Mouse (Mus musculus): ENCODE results near the gene Smoc1.

The Smoc1 gene

DNA sequence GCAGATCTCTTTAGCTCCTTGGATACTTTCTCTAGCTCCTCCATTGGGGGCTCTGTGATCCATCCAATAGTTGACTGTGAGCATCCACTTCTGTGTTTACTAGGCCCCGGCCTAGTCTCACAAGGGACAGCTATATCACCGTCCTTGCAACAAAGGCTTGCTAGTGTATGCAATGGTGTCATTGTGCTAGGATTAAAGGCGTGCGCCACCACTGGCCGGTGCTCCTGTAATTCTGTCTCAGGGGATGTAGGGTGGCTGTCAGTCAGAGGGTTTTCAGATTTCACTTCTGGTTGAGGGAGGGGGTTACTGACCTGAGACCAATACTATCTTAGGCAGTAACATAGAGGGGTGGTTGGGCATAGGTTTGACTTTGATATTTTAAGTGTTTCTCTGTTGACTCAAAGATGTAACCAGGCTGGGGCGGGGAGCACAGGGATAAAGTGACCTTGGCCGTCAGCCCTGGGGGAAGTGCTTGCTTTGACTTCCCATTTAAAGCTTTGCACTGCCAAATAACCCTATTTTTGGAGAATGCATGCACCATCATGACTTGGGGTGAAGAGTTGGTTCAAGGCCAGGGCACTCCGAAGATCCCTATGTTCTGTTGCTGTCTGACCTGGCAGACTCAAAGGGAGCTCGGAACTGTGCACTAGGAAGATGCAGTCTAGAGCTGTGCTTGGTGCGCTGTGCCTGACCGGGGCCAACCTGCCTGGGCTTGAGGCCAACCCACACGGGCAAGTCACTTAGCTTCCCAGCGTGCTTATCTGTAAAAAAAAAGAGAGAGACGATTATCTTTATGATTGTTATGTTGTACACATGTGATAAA is 80.9 kb downstream of the Smoc1 start:
- H3K4me1 ChIP-seq (replicated peaks; ENCODE audit: low read depth, low read length) = peaks cover 6% of the 10 kb centered on the region; the same call in 1 of the 2 replicates
- H3K9me3 ChIP-seq (ENCODE audit: low read length) = no peaks in the 10 kb centered on the region
- no peaks in the 10 kb centered on the region for H3K27me3 ChIP-seq (ENCODE audit: insufficient read depth, low read length)
- TF ChIP-seq POU5F1 (IDR thresholded peaks at IDR 0.05; ENCODE audit: borderline replicate concordance, low read length) (no peak), NANOG (IDR thresholded peaks at IDR 0.05; ENCODE audit: borderline replicate concordance, low read length) (no peak), CTCF (conservative IDR thresholded peaks at IDR 0.05; ENCODE audit: low read length) (no peak)
- H3K4me3 ChIP-seq (replicated peaks; ENCODE audit: low read length) = no peak overlapping the region
- H3K36me3 ChIP-seq (ENCODE audit: insufficient read depth, low read length) = peaks cover 35% of the 10 kb centered on the region

DNA sequence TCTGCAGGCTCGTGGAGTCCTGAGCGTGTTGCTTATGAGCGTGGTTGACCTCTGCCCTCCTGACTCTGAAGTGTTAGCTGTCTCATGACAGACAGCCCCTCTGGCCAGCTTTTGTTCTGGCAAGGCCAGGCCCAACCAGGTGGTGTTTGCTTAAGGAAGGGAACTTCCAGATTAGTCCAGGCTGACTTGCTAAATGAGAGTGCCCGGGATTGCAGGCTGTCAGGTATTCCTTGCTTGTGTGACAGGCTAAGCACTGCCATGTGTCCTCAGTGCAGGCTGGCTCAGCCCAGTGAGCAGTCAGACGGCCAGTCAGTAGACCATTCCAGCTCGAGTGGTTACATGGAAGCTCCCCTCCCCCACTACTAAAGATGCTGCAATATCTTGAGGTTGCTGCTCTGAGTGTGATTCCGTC is 82.0 kb downstream of the Smoc1 start:
- H3K27me3 ChIP-seq (ENCODE audit: insufficient read depth, low read length) = no peaks in the 10 kb centered on the region

DNA sequence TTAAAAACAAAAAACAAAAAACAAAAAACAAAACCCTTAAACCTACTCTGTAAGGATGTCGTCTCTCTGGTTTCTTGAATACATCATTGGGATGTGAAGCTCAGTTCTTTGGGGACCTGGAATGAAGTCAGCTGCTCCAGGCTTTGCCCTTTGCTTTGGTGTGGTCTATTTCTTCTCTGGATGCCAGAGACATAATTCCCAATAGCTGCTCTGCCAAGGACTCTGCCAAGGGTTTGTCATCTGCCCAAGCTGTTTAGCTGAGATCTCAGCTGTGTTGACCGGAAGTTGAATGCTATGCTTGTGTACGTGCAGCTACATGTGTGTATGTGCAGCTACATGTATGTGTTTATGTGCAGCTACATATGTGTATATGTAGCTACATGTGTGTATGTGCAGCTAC is 83.4 kb downstream of the Smoc1 start:
- Histone ChIP-seq H3K4me3 (replicated peaks; ENCODE audit: low read length) (no peak overlapping the region), H3K27me3 (ENCODE audit: insufficient read depth, low read length) (no peaks in the 10 kb centered on the region), H3K36me3 (ENCODE audit: insufficient read depth, low read length) (peaks cover 27% of the 10 kb centered on the region), H3K4me1 (replicated peaks; ENCODE audit: low read depth, low read length) (0 out of 2 replicates have a peak, but pooled peaks cover 3% of the 10 kb centered on the region), H3K9me3 (ENCODE audit: low read length) (no peaks in the 10 kb centered on the region)
- TF ChIP-seq POU5F1 (IDR thresholded peaks at IDR 0.05; ENCODE audit: borderline replicate concordance, low read length) = no peak

More for the DNA sequence above, 82.0 kb downstream of the Smoc1 start:
- H3K4me1 ChIP-seq (replicated peaks; ENCODE audit: low read depth, low read length) = peaks cover 6% of the 10 kb centered on the region; the same call in 1 of the 2 replicates
- H3K4me3 ChIP-seq (replicated peaks; ENCODE audit: low read length) = no peak overlapping the region
- peaks cover 35% of the 10 kb centered on the region for H3K36me3 ChIP-seq (ENCODE audit: insufficient read depth, low read length)
- TF ChIP-seq CTCF (conservative IDR thresholded peaks at IDR 0.05; ENCODE audit: low read length) = no peak
- TF ChIP-seq NANOG (IDR thresholded peaks at IDR 0.05; ENCODE audit: borderline replicate concordance, low read length) = no peak
- TF ChIP-seq POU5F1 (IDR thresholded peaks at IDR 0.05; ENCODE audit: borderline replicate concordance, low read length) = no peak
- H3K9me3 ChIP-seq (ENCODE audit: low read length) = no peaks in the 10 kb centered on the region

DNA sequence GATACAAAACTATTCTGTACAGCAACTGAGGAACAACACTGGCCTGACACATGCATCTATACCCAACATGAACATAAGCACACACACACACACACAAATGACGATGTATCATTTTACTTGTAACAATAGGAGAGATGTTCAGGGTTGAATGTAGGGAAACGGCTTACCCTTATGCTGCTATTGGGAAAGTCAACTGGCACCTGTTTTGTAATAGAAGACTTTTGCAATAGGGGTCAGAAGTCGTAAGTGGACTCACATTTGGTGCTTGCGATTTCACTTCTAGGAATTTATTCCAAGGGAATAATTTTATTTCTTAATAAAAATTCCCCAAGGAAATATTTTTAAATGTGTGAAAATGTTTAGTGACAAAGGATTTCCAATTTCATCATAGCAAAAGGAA is 85.7 kb downstream of the Smoc1 start:
- no peaks in the 10 kb centered on the region for H3K9me3 ChIP-seq (ENCODE audit: low read length)
- H3K4me1 ChIP-seq (replicated peaks; ENCODE audit: low read depth, low read length) = 0 out of 2 replicates have a peak, but pooled peaks cover 3% of the 10 kb centered on the region
- H3K36me3 ChIP-seq (ENCODE audit: insufficient read depth, low read length) = peaks cover 12% of the 10 kb centered on the region
- H3K27me3 ChIP-seq (ENCODE audit: insufficient read depth, low read length) = no peaks in the 10 kb centered on the region
- H3K4me3 ChIP-seq (replicated peaks; ENCODE audit: low read length) = no peak overlapping the region
- TF ChIP-seq POU5F1 (IDR thresholded peaks at IDR 0.05; ENCODE audit: borderline replicate concordance, low read length) = no peak
- no peak for TF ChIP-seq NANOG (IDR thresholded peaks at IDR 0.05; ENCODE audit: borderline replicate concordance, low read length)

DNA sequence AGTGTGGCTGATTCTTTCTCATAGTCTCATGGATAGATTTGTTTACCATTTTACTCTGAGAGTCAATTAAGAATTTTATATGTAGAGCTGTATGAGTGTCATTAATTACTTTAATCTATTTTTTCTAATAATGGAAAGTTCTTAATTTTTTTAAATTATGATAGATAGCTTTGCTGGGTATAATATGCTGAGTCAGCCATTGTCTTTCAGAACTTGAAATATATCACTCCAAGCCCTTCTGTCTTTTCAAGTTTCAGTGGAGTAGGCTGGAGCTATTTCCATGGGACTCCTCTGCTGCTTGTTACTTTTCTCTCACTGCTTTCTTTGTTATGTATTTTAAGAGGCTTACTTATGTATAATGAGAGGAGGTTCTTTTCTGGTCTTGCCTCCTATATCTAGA is 93.7 kb downstream of the Smoc1 start:
- H3K4me1 ChIP-seq (replicated peaks; ENCODE audit: low read depth, low read length) = no peaks in the 10 kb centered on the region
- H3K4me3 ChIP-seq (replicated peaks; ENCODE audit: low read length) = no peak overlapping the region
- no peaks in the 10 kb centered on the region; the same call in 1 of the 2 replicates for H3K9me3 ChIP-seq (ENCODE audit: low read length)
- TF ChIP-seq POU5F1 (IDR thresholded peaks at IDR 0.05; ENCODE audit: borderline replicate concordance, low read length) (no peak), NANOG (IDR thresholded peaks at IDR 0.05; ENCODE audit: borderline replicate concordance, low read length) (no peak), CTCF (conservative IDR thresholded peaks at IDR 0.05; ENCODE audit: low read length) (no peak)
- no peaks in the 10 kb centered on the region for H3K27me3 ChIP-seq (ENCODE audit: insufficient read depth, low read length)
- H3K36me3 ChIP-seq (ENCODE audit: insufficient read depth, low read length) = no peaks in the 10 kb centered on the region

GRCm38 (mm10) chr12:81123793-81124192 is 97.2 kb downstream of the Smoc1 start:
- H3K36me3 ChIP-seq (ENCODE audit: insufficient read depth, low read length) = peaks cover 10% of the 10 kb centered on the region
- TF ChIP-seq NANOG (IDR thresholded peaks at IDR 0.05; ENCODE audit: borderline replicate concordance, low read length) = no peak
- TF ChIP-seq POU5F1 (IDR thresholded peaks at IDR 0.05; ENCODE audit: borderline replicate concordance, low read length) = no peak
- no peak for TF ChIP-seq CTCF (conservative IDR thresholded peaks at IDR 0.05; ENCODE audit: low read length)
- no peaks in the 10 kb centered on the region for H3K27me3 ChIP-seq (ENCODE audit: insufficient read depth, low read length)
- H3K4me3 ChIP-seq (replicated peaks; ENCODE audit: low read length) = no peak overlapping the region
- no peaks in the 10 kb centered on the region; the same call in 1 of the 2 replicates for H3K9me3 ChIP-seq (ENCODE audit: low read length)
- no peaks in the 10 kb centered on the region for H3K4me1 ChIP-seq (replicated peaks; ENCODE audit: low read depth, low read length)

GRCm38 (mm10) chr12:81126842-81127241 is 100.2 kb downstream of the Smoc1 start:
- H3K4me3 ChIP-seq (replicated peaks; ENCODE audit: low read length) = no peak overlapping the region
- peaks cover 10% of the 10 kb centered on the region for H3K36me3 ChIP-seq (ENCODE audit: insufficient read depth, low read length)
- H3K27me3 ChIP-seq (ENCODE audit: insufficient read depth, low read length) = no peaks in the 10 kb centered on the region

GRCm38 (mm10) chr12:81128693-81129092 is 102.1 kb downstream of the Smoc1 start:
- no peaks in the 10 kb centered on the region for H3K9me3 ChIP-seq (ENCODE audit: low read length)
- peaks cover 18% of the 10 kb centered on the region for H3K36me3 ChIP-seq (ENCODE audit: insufficient read depth, low read length)
- no peak overlapping the region for H3K4me3 ChIP-seq (replicated peaks; ENCODE audit: low read length)
- TF ChIP-seq POU5F1 (IDR thresholded peaks at IDR 0.05; ENCODE audit: borderline replicate concordance, low read length) (no peak), CTCF (conservative IDR thresholded peaks at IDR 0.05; ENCODE audit: low read length) (no peak), NANOG (IDR thresholded peaks at IDR 0.05; ENCODE audit: borderline replicate concordance, low read length) (no peak)
- H3K4me1 ChIP-seq (replicated peaks; ENCODE audit: low read depth, low read length) = no peaks in the 10 kb centered on the region; the same call in 1 of the 2 replicates
- H3K27me3 ChIP-seq (ENCODE audit: insufficient read depth, low read length) = no peaks in the 10 kb centered on the region

More at GRCm38 (mm10) chr12:81126842-81127241, 100.2 kb downstream of the Smoc1 start:
- H3K9me3 ChIP-seq (ENCODE audit: low read length) = no peaks in the 10 kb centered on the region
- TF ChIP-seq CTCF (conservative IDR thresholded peaks at IDR 0.05; ENCODE audit: low read length) (no peak), POU5F1 (IDR thresholded peaks at IDR 0.05; ENCODE audit: borderline replicate concordance, low read length) (no peak), NANOG (IDR thresholded peaks at IDR 0.05; ENCODE audit: borderline replicate concordance, low read length) (no peak)
- no peaks in the 10 kb centered on the region for H3K4me1 ChIP-seq (replicated peaks; ENCODE audit: low read depth, low read length)

Data from E14TG2a.4 (cell line).